Mouse (Mus musculus): ENCODE results near the gene C530008M17Rik. TPM values are rescaled to one million over a fixed set of nuclear protein-coding genes. Genes with fewer than 3 reads are reported as not detected.

The C530008M17Rik gene
- 0.32 TPM for polyA plus RNA-seq (2017; shearing (Covaris generic))

DNA sequence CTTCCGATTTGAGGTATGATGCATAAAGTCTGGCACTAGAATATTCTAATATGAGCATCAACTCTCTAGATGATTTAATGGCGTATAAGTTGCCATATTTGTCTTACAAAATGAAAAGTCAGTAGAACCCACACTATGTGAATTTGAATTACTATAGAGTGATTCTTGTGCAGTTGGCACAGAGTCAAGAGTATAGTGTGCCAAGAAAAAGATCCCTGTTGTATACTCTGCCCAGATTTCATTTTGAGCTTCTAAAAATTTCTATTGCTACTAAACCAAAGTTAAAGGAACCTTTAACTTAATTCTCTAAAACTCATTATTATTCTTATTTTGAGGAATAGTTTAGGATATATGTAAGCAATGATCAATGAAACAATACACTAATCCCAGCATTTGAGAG, at the start of gene C530008M17Rik:
Gene C530008M17Rik, plus strand, starts transcription at position 301 of the 400 bp plus-strand sequence.

DNA sequence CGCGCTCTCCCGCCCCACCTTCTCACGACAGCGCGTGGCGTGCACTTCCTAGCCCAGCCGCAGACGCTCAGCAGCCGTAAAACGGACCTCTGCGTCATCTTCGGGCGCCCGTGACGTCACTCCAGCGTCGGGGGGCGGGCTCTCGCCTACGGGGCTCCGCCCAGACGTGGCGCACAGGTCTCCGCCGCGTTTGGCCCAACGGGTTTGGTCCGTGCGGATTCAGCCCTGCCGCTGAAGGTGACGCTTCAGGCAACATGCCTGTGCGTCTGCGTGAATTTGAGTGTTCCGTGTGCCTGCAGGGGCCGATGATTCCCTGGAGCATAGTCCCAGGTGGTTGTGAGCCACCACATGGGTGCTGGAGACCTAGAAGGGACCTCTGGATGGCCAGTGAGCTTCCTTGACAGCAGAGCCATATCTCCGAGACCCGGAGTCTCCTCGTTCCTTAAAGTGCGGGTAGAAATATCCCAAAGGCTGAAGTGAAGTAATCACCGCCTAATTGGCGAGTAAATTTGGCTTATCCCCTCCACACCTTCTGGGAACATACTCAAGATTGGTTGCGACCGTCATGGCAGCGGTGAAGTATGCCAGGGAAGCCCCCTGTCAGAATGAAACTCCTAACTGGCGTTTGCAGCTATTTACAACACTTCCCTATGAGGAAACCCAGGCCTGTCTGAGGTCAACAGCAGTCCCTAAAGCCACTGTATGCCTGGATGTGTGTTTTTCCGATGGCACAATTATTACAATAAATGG, 249.3 kb downstream of the C530008M17Rik start, which contains the start of gene Aasdh:
Gene Aasdh, minus strand, starts transcription at position 110 of the 750 bp plus-strand sequence.

Other genes with a start within 250 kb of the C530008M17Rik start
- not detected for gene Gm7271, start 172.5 kb upstream of the C530008M17Rik start, polyA plus RNA-seq (2017; shearing (Covaris generic))
- gene Exoc1, start 127.2 kb upstream of the C530008M17Rik start, polyA plus RNA-seq (2017; shearing (Covaris generic)): 29.7 TPM
- gene Cep135, start 67.8 kb upstream of the C530008M17Rik start, polyA plus RNA-seq (2017; shearing (Covaris generic)): 15.6 TPM
- 16.3 TPM for gene Aasdh, start 249.0 kb downstream of the C530008M17Rik start, polyA plus RNA-seq (2017; shearing (Covaris generic))

Data from effector memory CD4-positive, alpha-beta T cell, adult 5 months (primary cell).